Mouse (Mus musculus): ENCODE measurements around the gene Ubxn11.

Gene Ubxn11

GRCm38 (mm10) chr4:134090521-134091224, 11.7 kb upstream of the Ubxn11 start:
- peak; percentile 45 for DNase-seq (ENCODE audit: low read depth, low spot score)

- peak; percentile 69 for DNase-seq (ENCODE audit: low read depth, low spot score)
Measured at GRCm38 (mm10) chr4:134091225-134091529, 11.2 kb upstream of the Ubxn11 start.

GRCm38 (mm10) chr4:134092382-134093288, 9.7 kb upstream of the Ubxn11 start:
- peak; percentile 88 for DNase-seq (ENCODE audit: low read depth, low spot score)

GRCm38 (mm10) chr4:134094004-134094564, 8.3 kb upstream of the Ubxn11 start:
- no peak for DNase-seq (ENCODE audit: low read depth, low spot score)

- peak; percentile 86 for DNase-seq (ENCODE audit: low read depth, low spot score)
Measured at GRCm38 (mm10) chr4:134094923-134095547, 7.3 kb upstream of the Ubxn11 start, which contains the start of gene Cd52. Gene Cd52, minus strand, starts transcription at chr4:134095082.

GRCm38 (mm10) chr4:134096120-134096519, 6.2 kb upstream of the Ubxn11 start:
- DNase-seq (ENCODE audit: low read depth, low spot score): peak; percentile 22

GRCm38 (mm10) chr4:134097015-134097608, 5.3 kb upstream of the Ubxn11 start:
- DNase-seq (ENCODE audit: low read depth, low spot score): peak; percentile 83

- DNase-seq (ENCODE audit: low read depth, low spot score): peak; percentile 91
Measured at GRCm38 (mm10) chr4:134098628-134099027, 3.7 kb upstream of the Ubxn11 start.

- no peak for DNase-seq (ENCODE audit: low read depth, low spot score)
Measured at GRCm38 (mm10) chr4:134100245-134100644, 2.1 kb upstream of the Ubxn11 start.

GRCm38 (mm10) chr4:134102742-134103119, 361 bp downstream of the Ubxn11 start:
- DNase-seq (ENCODE audit: low read depth, low spot score): no peak

- DNase-seq (ENCODE audit: low read depth, low spot score): peak; percentile 73
Measured at GRCm38 (mm10) chr4:134106105-134106504, 3.7 kb downstream of the Ubxn11 start.

GRCm38 (mm10) chr4:134107730-134108129, 5.4 kb downstream of the Ubxn11 start:
- no peak for DNase-seq (ENCODE audit: low read depth, low spot score)

- no peak for DNase-seq (ENCODE audit: low read depth, low spot score)
Measured at GRCm38 (mm10) chr4:134108196-134108595, 5.8 kb downstream of the Ubxn11 start.

GRCm38 (mm10) chr4:134110653-134111052, 8.3 kb downstream of the Ubxn11 start:
- no peak for DNase-seq (ENCODE audit: low read depth, low spot score)

GRCm38 (mm10) chr4:134112403-134112802, 10.0 kb downstream of the Ubxn11 start:
- no peak for DNase-seq (ENCODE audit: low read depth, low spot score)

- DNase-seq (ENCODE audit: low read depth, low spot score): no peak
Measured at GRCm38 (mm10) chr4:134113356-134113994, 11.1 kb downstream of the Ubxn11 start.

- no peak for DNase-seq (ENCODE audit: low read depth, low spot score)
Measured at GRCm38 (mm10) chr4:134114038-134114437, 11.7 kb downstream of the Ubxn11 start.

GRCm38 (mm10) chr4:134115215-134116144, 13.1 kb downstream of the Ubxn11 start:
- peak; percentile 36 for DNase-seq (ENCODE audit: low read depth, low spot score)

- DNase-seq (ENCODE audit: low read depth, low spot score): peak; percentile 35
Measured at GRCm38 (mm10) chr4:134116501-134116900, 14.1 kb downstream of the Ubxn11 start.

GRCm38 (mm10) chr4:134117012-134117411, 14.6 kb downstream of the Ubxn11 start:
- peak; percentile 89 for DNase-seq (ENCODE audit: low read depth, low spot score)
